Mouse (Mus musculus): ENCODE measurements at regions not wholly inside any gene's neighbourhood (a gene's known extent, or its start where the extent isn't known, plus 50 kb on each side); places are given as distances from the start of the nearest gene placed in this dataset.

GRCm38 (mm10) chr12:93335520-93335919 is 1486.6 kb upstream of the Sel1l start:
- TF ChIP-seq POLR2A (IDR thresholded peaks at IDR 0.05; ENCODE audit: extremely low read depth, insufficient read depth, low read length) = no peak
- no peak for TF ChIP-seq CTCF (IDR thresholded peaks at IDR 0.05; ENCODE audit: low read depth, low read length)

Data from liver, adult 2 months (tissue).